Mouse (Mus musculus): ENCODE measurements around the gene Lemd1. TPM values are rescaled to one million over a fixed set of nuclear protein-coding genes. Genes with fewer than 3 reads are reported as not detected.
A peak's percentile ranks its signal among the peaks of the same experiment; 100 is the strongest.
"Not testable (repeated sequence)": the region's sequence is repeated elsewhere in the genome, so short reads cannot be mapped to it uniquely, and the experiment has no call there.

The Lemd1 gene
- polyA plus RNA-seq, 1 experiment = not detected

DNA sequence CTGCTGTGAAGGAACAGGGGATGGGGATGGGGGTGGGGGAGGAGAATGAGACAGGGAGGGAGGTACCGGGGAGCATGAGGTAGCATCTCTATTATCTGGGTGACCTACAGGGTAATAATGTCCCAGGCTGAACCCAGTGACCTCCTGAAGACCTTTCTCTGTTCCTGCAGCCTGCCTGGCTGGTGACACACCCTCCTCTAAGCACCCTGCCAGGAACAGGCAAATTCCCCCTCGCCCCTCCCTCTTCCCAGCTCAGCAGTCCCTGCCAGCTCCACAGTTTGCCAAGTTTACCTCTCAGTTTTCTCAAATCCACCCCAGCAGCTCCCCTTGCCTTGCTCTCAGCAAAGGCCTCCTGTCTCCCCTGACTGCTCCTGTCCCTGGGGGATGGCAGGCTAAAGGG, 32.5 kb upstream of the Lemd1 start:
- Histone ChIP-seq H3K4me3 (replicated peaks; ENCODE audit: control insufficient read depth, low read depth, low read length) (no peak overlapping the region), H3K27ac (ENCODE audit: control insufficient read depth, insufficient read depth, low read depth, low read length, poor library complexity) (no peak overlapping the region), H3K4me1 (ENCODE audit: control insufficient read depth, insufficient read depth, low read length) (no peaks in the 10 kb centered on the region)
- WGBS = 67% methylated on average over 2 of the region's 2 CpGs
- TF ChIP-seq CTCF (IDR thresholded peaks at IDR 0.05; ENCODE audit: control insufficient read depth, insufficient read depth, low read length) (no peak), POLR2A (IDR thresholded peaks at IDR 0.05; ENCODE audit: borderline replicate concordance, control insufficient read depth, low read depth, low read length) (no peak)

DNA sequence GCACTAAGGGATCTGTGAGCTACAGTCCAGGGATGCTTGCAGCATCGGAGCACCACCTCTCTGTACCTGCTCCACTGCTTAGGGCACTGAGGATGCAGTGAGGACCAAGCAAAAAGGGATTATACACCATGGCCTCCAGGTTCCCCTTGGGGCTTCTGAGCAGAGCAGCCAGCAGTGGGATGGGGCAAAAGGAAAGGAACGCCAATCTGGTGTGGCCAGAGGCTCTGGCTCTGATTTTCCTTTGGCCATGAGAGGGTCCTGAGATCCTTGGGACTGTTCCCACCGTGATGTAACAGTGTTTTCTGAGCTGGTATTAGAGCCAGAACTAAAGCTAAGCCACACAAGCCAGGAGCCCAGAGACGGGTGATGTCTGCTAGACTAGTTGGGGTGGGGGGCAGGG, 31.6 kb upstream of the Lemd1 start:
- Histone ChIP-seq H3K4me3 (replicated peaks; ENCODE audit: control insufficient read depth, low read depth, low read length) (no peak overlapping the region), H3K4me1 (ENCODE audit: control insufficient read depth, insufficient read depth, low read length) (no peaks in the 10 kb centered on the region), H3K27ac (ENCODE audit: control insufficient read depth, insufficient read depth, low read depth, low read length, poor library complexity) (no peak overlapping the region)
- 63% methylated on average over 4 of the region's 4 CpGs for whole genome bisulfite sequencing
- TF ChIP-seq CTCF (IDR thresholded peaks at IDR 0.05; ENCODE audit: control insufficient read depth, insufficient read depth, low read length) (no peak), POLR2A (IDR thresholded peaks at IDR 0.05; ENCODE audit: borderline replicate concordance, control insufficient read depth, low read depth, low read length) (no peak)

DNA sequence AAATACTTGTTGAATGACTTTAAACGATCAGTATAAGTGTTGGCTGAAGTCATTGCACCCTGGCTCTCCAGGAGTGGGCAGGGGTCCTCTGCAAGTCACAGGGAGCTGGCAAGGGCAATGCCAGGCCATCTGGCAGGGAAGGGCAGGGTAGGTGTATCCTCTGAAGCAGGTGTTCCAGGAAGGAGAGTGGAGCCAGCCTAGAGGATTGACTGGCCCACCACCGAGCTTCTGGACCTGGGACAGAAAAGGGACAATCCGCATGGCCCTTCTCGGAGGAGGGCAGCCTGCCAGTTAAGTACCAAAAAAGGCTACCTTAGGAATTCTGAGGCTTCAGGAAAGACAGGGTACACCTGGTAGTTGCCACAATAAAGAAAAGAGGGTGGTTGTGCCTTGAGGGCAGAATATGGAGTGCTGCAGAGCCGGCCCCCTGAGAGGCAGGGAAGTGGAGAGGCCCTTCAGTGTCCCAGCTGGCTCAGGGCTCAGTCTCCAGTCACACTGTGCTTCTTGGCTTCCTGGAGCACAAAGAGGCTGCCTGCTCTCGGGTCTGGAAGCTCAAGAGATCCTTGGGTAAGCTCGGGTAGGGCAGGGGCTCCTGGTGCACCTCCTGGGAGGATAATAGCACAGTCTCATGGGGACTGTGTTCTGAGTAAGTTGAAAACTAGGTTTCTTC, 29.9 kb upstream of the Lemd1 start:
- Histone ChIP-seq H3K4me1 (ENCODE audit: control insufficient read depth, insufficient read depth, low read length) (no peaks in the 10 kb centered on the region), H3K27ac (ENCODE audit: control insufficient read depth, insufficient read depth, low read depth, low read length, poor library complexity) (no peak overlapping the region), H3K4me3 (replicated peaks; ENCODE audit: control insufficient read depth, low read depth, low read length) (no peak overlapping the region)
- no peak for TF ChIP-seq POLR2A (IDR thresholded peaks at IDR 0.05; ENCODE audit: borderline replicate concordance, control insufficient read depth, low read depth, low read length)
- TF ChIP-seq CTCF (IDR thresholded peaks at IDR 0.05; ENCODE audit: control insufficient read depth, insufficient read depth, low read length) = no peak
- 65% methylated on average over 7 of the region's 7 CpGs for WGBS

DNA sequence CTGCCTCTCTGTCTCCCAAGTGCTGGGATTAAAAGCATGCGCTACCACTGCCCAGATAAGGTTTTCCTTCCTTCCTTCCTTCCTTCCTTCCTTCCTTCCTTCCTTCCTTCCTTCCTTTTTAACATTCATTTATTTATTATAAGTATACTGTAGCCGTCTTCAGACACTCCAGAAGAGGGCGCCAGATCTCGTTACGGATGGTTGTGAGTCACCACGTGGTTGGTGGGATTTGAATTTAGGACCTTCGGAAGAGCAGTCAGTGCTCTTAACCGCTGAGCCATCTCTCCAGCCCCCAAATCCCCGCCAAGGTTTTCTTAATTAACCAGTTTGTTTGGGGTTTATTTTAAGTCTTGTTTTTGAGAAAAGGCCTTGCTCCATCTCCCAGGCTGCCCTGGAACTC, 28.6 kb upstream of the Lemd1 start:
- H3K27ac ChIP-seq (ENCODE audit: control insufficient read depth, insufficient read depth, low read depth, low read length, poor library complexity); H3K4me1 ChIP-seq (ENCODE audit: control insufficient read depth, insufficient read depth, low read length); H3K4me3 ChIP-seq (replicated peaks; ENCODE audit: control insufficient read depth, low read depth, low read length): not testable (repeated sequence)
- 48% methylated on average over 9 of the region's 9 CpGs for WGBS

DNA sequence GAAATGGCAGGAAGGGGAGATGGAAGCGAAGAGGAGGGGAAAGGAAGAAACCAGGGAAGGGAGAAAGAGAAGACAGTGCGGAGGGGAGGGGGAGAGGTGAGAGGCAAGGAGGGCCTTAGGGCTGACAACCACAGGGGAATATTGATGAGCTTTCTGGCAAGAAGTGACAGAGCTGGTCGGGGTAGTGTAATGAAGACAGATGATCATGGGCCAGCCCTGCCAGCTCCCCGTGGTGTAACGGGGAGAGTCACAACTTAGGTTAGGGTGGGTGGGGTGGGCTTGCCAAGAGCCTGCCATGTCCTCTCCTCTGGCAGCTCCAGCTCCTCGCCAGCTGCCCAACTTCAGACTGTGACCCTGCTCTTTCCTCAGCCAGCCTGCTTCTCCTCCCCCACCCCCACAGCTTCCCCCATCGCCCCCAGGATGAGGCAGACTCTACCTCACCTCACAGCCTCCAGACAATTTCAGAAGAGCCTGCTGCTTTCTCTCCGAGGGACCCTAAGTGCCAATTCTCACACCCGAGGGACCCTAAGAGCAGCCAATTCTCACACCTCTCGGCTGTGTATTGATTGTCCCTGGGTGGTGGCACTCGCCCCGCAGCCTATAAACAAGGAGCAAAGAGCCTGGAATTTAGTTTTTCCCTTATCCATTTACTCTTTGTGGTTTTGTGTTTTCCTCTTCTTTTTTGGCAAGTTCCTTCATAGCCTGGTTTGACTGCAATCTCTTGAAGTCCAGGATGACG, 26.3 kb upstream of the Lemd1 start:
- Histone ChIP-seq H3K27ac (ENCODE audit: control insufficient read depth, insufficient read depth, low read depth, low read length, poor library complexity) (no peak overlapping the region), H3K4me3 (replicated peaks; ENCODE audit: control insufficient read depth, low read depth, low read length) (no peak overlapping the region), H3K4me1 (ENCODE audit: control insufficient read depth, insufficient read depth, low read length) (no peaks in the 10 kb centered on the region)
- 46% methylated on average over 13 of the region's 13 CpGs for whole genome bisulfite sequencing
- no peak for TF ChIP-seq POLR2A (IDR thresholded peaks at IDR 0.05; ENCODE audit: borderline replicate concordance, control insufficient read depth, low read depth, low read length)
- no peak for TF ChIP-seq CTCF (IDR thresholded peaks at IDR 0.05; ENCODE audit: control insufficient read depth, insufficient read depth, low read length)

DNA sequence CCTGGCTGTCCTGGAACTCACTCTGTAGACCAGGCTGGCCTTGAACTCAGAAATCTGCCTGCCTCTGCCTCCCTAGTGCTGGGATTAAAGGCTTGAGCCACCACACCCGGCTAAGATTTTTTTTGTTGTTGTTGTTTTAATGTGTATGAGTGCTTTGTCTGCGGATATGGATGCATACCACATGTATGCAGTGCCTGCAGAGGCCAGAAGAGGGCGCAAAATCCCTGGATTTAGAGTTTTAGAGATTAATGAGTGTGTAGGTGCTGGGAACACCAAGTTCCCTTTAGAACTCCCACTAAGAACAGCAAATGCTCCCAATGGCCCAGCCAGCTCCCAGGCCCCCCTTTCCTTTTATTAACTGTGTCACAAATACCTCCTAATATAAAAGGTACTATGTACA, 25.4 kb upstream of the Lemd1 start:
- no peak overlapping the region for H3K4me3 ChIP-seq (replicated peaks; ENCODE audit: control insufficient read depth, low read depth, low read length)
- H3K27ac ChIP-seq (ENCODE audit: control insufficient read depth, insufficient read depth, low read depth, low read length, poor library complexity) = no peak overlapping the region
- H3K4me1 ChIP-seq (ENCODE audit: control insufficient read depth, insufficient read depth, low read length) = no peaks in the 10 kb centered on the region
- 52% methylated on average over 3 of the region's 3 CpGs for WGBS
- TF ChIP-seq POLR2A (IDR thresholded peaks at IDR 0.05; ENCODE audit: borderline replicate concordance, control insufficient read depth, low read depth, low read length) = no peak
- TF ChIP-seq CTCF (IDR thresholded peaks at IDR 0.05; ENCODE audit: control insufficient read depth, insufficient read depth, low read length) = peak; percentile 43

DNA sequence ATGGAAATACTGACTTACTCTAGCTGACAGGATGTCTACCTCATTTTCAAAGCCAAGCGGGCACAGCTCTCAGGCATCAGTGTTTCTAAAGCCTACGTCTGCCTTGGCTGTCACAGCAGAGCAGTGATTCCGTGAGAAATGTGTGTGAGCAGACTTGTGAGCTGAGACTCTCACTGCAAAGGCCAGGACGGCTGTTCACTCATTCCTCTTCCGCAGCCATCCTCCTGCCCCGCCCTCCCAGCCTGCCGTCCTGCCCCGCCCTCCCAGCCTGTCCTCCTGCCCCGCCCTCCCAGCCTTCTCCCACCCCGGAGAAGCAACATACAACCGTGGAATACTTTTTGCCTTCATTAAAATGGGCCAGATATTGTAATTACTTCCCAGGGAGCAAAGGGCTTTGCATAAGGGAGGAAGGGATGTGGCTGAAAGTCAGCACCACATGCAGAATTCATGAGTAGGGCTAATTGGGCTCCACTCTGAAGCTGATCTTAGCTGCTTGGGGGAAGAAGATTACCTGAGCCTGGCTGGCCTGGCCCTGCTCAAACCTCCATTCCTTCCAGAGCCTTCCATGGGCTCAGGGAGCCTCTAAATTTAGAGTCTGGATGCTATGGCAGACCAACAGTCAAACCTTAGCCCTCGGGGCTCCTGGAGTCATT, 23.0 kb upstream of the Lemd1 start:
- TF ChIP-seq POLR2A (IDR thresholded peaks at IDR 0.05; ENCODE audit: borderline replicate concordance, control insufficient read depth, low read depth, low read length) (no peak), CTCF (IDR thresholded peaks at IDR 0.05; ENCODE audit: control insufficient read depth, insufficient read depth, low read length) (no peak)
- H3K27ac ChIP-seq (ENCODE audit: control insufficient read depth, insufficient read depth, low read depth, low read length, poor library complexity) = no peak overlapping the region
- no peaks in the 10 kb centered on the region for H3K4me1 ChIP-seq (ENCODE audit: control insufficient read depth, insufficient read depth, low read length)
- no peak overlapping the region for H3K4me3 ChIP-seq (replicated peaks; ENCODE audit: control insufficient read depth, low read depth, low read length)
- WGBS = 13% methylated on average over 12 of the region's 12 CpGs

DNA sequence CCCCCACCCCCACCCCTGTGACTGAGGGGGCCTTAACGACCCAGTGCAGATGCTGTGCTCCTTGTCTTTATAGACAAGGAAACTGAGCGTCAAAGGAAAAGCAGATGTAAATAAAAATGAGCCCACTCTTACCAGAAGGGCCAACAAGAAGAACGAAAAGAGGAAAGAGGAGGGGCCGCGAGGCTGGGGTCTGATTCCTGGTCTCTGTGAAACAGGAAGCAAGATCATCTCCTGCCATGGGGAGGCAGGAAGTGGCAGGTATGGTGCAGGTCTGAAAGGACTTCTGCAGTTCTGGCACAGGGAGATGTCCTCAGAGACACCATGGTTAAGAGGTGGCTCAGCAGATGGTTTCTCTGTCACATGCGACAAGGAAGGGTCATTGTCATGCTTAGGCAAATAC, 20.5 kb upstream of the Lemd1 start:
- Histone ChIP-seq H3K4me3 (replicated peaks; ENCODE audit: control insufficient read depth, low read depth, low read length) (no peak overlapping the region), H3K27ac (ENCODE audit: control insufficient read depth, insufficient read depth, low read depth, low read length, poor library complexity) (no peak overlapping the region), H3K4me1 (ENCODE audit: control insufficient read depth, insufficient read depth, low read length) (no peaks in the 10 kb centered on the region)
- WGBS = 13% methylated on average over 6 of the region's 6 CpGs
- no peak for TF ChIP-seq POLR2A (IDR thresholded peaks at IDR 0.05; ENCODE audit: borderline replicate concordance, control insufficient read depth, low read depth, low read length)
- TF ChIP-seq CTCF (IDR thresholded peaks at IDR 0.05; ENCODE audit: control insufficient read depth, insufficient read depth, low read length) = no peak
